Mouse (Mus musculus): ENCODE data around the gene Pik3cg.

DNA sequence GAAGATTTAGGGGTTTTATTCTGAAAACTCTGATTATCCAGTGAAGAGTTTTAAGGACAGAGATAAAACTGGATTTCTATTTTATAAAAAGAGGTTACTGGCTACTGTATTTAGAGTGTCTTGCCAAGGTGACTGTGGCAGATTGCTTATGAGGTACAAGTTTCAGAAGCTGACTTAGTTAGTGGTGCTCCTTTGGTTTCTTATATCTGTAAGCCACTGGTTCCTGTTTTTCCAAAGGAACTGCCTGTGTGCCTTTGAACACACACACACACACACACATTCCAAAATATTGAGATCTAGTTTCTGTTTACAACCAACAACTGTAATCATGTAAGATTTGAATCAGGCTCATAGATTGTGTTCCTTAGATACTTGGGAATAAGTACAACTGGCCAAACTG lies 66.7 kb downstream of the Pik3cg start:
- TF ChIP-seq POLR2A (IDR thresholded peaks at IDR 0.05; ENCODE audit: insufficient read length, low read depth) (no peak), TCF3 (IDR thresholded peaks at IDR 0.05; ENCODE audit: insufficient read length, low read depth) (no peak), MYOG (IDR thresholded peaks at IDR 0.05; ENCODE audit: control insufficient read depth in 1 of 3, insufficient read depth in 1 of 3, insufficient read length in 2 of 3, low read depth in 2 of 3) (no peak), MYOD1 (IDR thresholded peaks at IDR 0.05; ENCODE audit: control insufficient read depth in 1 of 3, insufficient read length in 2 of 3, low read depth in 2 of 3) (no peak), E2F4 (IDR thresholded peaks at IDR 0.05; ENCODE audit: insufficient read depth) (no peak), CEBPB (IDR thresholded peaks at IDR 0.05; ENCODE audit: insufficient read depth, poor library complexity, severe bottlenecking) (no peak), TCF12 (IDR thresholded peaks at IDR 0.05; ENCODE audit: insufficient read depth, poor library complexity, severe bottlenecking) (no peak), USF1 (IDR thresholded peaks at IDR 0.05; ENCODE audit: low read depth) (no peak), SRF (IDR thresholded peaks at IDR 0.05; ENCODE audit: control insufficient read depth, insufficient read length, low read depth) (no peak), MAX (IDR thresholded peaks at IDR 0.05; ENCODE audit: low read depth) (no peak), POLR2AphosphoS2 (IDR thresholded peaks at IDR 0.05; ENCODE audit: insufficient read length, low read depth) (no peak)

Measured in myocyte (in vitro differentiated cells).